Mouse (Mus musculus) ZHBTc4 (cell line): ENCODE results near the gene Stambpl1.

Experiments
- DNase-seq: peaks from one replicate; pipeline ENCODE4 v3.0.0-alpha.2; 2011; ENCODE audit warnings: low read depth, low spot score

Gene Stambpl1

GRCm38 (mm10) chr19:34237746-34238145, 45.7 kb downstream of the Stambpl1 start:
- DNase-seq: no peak

GRCm38 (mm10) chr19:34240273-34241039, 48.4 kb downstream of the Stambpl1 start:
- DNase-seq: no peak

GRCm38 (mm10) chr19:34241247-34241915, 49.4 kb downstream of the Stambpl1 start:
- peak; percentile 49 for DNase-seq

GRCm38 (mm10) chr19:34242925-34243324, 50.9 kb downstream of the Stambpl1 start:
- no peak for DNase-seq

- peak; percentile 79 for DNase-seq
Observed at GRCm38 (mm10) chr19:34244056-34244455, 52.0 kb downstream of the Stambpl1 start.

GRCm38 (mm10) chr19:34248558-34248957, 56.5 kb downstream of the Stambpl1 start:
- no peak for DNase-seq

- no peak for DNase-seq
Observed at GRCm38 (mm10) chr19:34250621-34251020, 58.6 kb downstream of the Stambpl1 start.

- no peak for DNase-seq
Observed at GRCm38 (mm10) chr19:34251900-34252299, 59.9 kb downstream of the Stambpl1 start.

- no peak for DNase-seq
Observed at GRCm38 (mm10) chr19:34252450-34252849, 60.4 kb downstream of the Stambpl1 start.

GRCm38 (mm10) chr19:34254101-34254879, 62.3 kb downstream of the Stambpl1 start:
- DNase-seq: no peak

- no peak for DNase-seq
Observed at GRCm38 (mm10) chr19:34254880-34255681, 63.1 kb downstream of the Stambpl1 start, which contains the start of gene Acta2. TSS of gene Acta2 (minus strand) at chr19:34255590.

- DNase-seq: no peak
Observed at GRCm38 (mm10) chr19:34256149-34256548, 64.1 kb downstream of the Stambpl1 start.

GRCm38 (mm10) chr19:34256936-34257335, 64.9 kb downstream of the Stambpl1 start:
- no peak for DNase-seq

GRCm38 (mm10) chr19:34262273-34262974, 70.4 kb downstream of the Stambpl1 start:
- no peak for DNase-seq

GRCm38 (mm10) chr19:34265604-34266193, 73.7 kb downstream of the Stambpl1 start:
- DNase-seq: no peak

GRCm38 (mm10) chr19:34268991-34269390, 77.0 kb downstream of the Stambpl1 start:
- no peak for DNase-seq

- peak; percentile 57 for DNase-seq
Observed at GRCm38 (mm10) chr19:34270106-34270726, 78.2 kb downstream of the Stambpl1 start.

GRCm38 (mm10) chr19:34270824-34271464, 78.9 kb downstream of the Stambpl1 start:
- no peak for DNase-seq

- no peak for DNase-seq
Observed at GRCm38 (mm10) chr19:34273073-34273472, 81.0 kb downstream of the Stambpl1 start.
